Mouse (Mus musculus): Measurements from ENCODE around the gene Raver1.

Raver1 gene

DNA sequence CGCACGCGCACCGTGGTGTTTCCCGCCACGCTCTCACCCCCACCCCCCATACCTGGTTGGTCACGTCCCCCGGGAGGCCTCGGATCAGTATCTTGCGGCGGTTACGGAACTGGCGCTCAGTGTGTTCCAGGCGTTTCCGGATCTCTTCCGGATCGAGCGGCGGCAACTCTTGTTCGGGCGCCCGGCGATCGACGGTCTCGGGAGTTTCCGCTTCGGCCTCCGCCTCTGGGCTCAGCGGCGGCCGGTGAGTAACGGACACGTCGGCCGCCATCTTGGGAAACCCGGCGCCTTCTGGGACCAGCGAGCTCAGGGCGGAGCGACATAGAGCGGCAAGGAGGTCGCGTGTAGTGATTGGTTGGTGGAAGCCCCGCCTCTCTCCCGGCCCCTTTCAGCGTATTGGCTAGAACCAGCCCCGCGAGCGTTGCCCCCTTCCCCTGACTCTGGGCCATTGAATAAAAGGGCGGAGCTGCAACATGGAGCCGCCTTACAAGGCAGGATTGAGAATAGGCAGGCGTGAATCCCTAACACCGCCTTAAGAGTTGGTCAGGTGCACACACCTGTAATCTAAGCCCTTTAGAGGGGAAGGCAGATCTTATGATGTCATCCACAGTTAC is at the start of gene Raver1, which contains the start of gene Gm38431:
Gene Raver1, minus strand, starts transcription at position 302 of the 614 bp plus-strand sequence.
Gene Gm38431, minus strand, starts transcription at position 291 of the 614 bp plus-strand sequence.
- peak; percentile 96 to 97 for DNase-seq

DNA sequence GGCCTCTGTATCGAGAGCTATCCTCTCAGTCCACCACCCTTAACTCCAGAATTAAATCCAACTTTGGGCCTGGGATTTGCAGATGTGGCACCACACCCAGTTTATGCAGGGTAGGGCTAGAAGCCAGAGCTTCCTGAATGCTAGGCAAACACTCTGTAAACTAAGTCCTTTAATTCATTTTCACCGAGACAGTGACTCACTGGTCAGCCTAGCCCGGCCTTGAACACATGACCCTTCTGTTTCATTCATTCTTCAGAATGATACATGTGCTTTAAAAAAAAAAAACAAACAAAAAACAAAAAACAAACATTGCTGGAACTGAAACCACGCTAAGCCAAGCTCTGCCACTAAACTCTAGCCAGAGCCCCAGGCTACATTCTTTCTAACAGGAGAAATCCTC is 46.6 kb upstream of the Raver1 start:
- no peak for DNase-seq

DNA sequence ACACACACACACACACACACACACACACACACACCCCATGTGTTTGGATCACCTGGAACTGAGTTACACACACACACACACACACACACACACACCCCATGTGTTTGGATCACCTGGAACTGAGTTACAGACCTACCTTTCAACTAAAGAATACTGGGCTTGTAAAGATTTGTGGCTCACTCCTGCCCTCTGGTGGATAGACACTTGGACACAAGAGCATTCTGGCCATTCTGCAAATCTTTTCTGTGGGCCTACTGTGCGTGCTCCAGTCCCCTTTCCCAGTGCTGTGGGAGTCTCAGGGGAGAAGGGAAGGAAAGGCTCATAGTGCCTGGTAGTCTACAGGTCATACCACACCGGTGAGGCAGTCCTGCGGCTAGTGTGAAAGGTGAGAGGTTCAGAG is 45.4 kb upstream of the Raver1 start:
- peak; percentile 53 to 67 for DNase-seq

DNA sequence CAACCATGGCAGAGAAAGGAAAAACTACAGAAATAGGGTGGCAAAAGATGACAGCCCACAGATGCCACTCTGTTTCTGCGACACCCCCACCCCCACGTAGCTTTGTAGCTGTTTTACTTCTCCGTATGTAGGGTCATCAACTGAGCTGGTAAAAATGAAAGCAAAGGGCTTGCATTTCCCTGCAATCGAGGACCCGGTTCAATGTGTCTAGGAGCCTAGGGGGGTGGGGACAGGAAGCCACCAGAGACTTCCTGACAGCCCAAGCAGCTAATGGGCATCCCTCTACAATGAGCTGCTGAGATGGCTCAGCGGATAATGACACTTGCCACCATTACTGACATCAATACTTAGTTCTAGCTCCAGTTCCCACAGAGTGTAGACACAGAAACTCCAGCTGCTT is 44.6 kb upstream of the Raver1 start:
- DNase-seq = no peak

DNA sequence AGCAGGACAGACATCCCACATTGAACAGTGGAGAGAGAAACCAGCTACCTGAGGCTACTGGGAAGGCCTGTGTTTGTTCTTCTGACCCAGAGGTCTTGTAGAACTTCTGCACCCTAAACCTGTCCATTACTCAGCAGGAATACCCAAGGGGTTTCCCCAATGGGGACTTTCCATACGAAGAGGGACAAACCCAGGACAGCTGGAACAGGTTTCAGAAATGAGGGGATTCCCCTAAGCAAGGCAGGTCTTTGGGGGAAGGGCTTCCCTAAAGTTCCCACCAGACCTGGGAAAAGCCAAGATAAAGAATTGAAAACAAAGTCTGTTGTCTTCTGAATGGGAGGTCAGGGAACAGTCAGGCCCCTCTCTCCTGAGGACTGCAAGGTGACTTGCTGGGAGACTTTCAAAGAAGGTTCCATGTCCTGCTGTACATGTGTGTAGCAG is 44.2 kb upstream of the Raver1 start:
- no peak for DNase-seq

DNA sequence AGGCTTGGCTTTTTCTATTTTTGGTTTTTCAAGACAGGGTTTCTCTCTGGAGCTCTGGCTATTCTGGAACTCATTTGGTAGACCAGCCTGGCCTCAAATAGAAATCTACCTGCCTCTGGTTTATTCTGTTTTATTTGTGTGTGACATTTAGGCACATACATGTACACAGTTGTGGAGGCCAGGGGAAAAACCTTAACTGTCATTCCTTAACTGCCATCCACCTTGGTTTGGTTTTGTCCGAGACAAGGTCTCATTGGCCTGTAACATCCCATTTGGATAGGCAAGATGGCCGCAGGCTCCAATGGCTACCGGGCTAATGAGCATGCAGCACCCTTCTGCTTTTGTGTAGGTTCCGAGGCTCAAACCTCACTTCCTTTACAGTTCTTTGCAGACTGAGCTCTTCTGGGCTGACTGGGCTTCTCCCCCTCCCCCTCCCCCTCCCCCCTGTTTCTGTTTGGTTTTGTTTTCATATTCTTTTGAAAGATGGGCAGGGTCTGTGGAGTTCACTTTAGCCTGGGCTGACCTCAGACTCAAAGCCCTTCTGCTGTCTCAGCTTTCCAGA is 43.6 kb upstream of the Raver1 start:
- no peak for DNase-seq

DNA sequence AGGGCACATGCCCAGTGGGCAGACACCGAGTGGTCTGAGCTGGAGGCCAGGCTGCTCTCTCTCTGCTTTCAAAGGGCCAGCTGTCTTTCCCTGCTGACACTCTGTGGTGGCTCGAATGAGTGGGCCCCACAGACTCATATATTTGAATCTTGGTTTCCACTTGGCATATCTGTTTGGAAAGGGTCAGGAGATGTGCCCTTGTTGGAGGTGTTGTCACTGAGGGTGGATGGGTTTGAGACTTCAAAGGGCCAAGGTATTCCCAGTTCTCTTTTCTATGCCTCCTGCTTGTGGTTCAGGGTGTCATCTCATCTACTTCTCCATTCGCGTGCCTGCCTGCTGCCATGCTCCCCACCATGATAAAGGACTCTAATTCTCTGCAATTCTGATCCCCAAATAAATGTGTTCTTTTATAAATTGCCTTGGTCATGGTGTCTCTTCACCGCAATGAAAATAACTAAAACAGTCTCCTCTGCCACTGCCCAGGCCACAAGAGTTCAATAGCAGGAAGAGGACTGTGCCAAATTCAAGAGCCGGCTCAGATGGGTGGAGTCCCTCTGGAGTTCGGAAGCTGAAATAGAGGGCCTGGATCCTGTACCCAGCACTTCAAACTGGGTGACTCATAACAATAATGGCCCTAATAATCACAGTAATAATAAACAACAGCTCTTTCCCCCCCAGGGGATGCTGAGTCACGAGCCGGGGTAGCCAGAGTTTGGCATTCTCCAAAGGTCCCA is 43.0 kb upstream of the Raver1 start:
- no peak for DNase-seq

DNA sequence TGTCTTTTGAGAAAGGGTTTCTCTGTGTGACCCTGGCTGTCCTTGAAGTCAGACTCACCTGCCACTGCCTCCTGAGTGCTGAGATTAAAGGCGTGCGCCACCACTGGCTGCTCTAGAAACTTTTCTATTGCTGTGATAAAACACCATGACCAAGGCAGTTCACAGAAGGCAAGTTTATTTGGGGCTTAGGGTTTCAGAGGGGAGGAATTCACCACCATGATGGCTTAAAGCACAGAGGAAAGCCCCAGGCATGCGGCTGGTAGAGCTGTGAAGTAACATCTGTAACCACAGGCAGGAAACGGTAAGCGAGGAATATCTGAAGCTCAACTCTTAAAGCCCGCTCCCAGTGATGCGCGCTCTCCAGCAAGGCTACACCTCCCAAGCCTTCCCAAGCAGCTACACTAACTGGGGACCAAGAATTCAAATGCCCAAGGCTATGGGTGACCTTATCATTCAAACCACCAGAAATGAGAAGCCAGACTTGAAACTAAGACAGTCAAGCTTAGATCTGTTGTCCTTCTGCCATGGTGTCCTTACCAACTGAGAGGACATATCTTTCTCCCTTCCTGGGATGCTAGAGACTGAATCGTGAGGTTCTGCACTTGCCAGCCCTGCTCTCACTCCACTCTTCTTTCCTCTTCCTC is 41.4 kb upstream of the Raver1 start:
- no peak for DNase-seq

DNA sequence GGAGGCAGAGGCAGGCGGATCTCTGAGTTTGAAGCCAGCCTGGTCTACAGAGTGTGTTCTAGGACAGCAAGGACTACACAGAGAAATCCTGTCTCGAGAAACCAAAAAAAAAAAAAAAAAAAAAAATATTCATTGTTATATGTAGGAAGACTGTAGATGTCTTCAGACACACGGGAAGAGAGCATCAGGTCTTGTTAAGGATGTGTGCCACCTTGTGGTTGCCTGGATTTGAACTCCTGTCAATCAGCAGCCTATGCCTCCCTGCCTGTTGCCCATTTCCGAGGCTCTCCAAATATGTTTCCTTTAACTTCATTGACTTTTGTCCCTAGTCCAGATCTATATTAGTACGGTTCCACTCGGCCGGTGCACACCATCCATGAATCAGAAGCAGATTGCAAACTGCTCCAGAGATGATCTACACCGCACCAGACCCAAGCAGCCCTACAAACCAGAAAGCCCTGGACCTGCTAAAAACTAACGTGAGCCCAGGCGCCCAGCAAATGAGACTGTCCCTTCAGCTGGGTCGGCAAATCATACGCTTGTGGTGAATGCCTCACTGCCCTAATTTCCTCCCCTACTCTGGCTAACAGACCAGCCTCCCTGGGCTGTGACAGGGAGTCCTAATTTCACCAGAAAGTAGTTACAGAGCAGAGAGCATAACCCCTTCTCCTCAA is 40.4 kb upstream of the Raver1 start:
- no peak for DNase-seq

DNA sequence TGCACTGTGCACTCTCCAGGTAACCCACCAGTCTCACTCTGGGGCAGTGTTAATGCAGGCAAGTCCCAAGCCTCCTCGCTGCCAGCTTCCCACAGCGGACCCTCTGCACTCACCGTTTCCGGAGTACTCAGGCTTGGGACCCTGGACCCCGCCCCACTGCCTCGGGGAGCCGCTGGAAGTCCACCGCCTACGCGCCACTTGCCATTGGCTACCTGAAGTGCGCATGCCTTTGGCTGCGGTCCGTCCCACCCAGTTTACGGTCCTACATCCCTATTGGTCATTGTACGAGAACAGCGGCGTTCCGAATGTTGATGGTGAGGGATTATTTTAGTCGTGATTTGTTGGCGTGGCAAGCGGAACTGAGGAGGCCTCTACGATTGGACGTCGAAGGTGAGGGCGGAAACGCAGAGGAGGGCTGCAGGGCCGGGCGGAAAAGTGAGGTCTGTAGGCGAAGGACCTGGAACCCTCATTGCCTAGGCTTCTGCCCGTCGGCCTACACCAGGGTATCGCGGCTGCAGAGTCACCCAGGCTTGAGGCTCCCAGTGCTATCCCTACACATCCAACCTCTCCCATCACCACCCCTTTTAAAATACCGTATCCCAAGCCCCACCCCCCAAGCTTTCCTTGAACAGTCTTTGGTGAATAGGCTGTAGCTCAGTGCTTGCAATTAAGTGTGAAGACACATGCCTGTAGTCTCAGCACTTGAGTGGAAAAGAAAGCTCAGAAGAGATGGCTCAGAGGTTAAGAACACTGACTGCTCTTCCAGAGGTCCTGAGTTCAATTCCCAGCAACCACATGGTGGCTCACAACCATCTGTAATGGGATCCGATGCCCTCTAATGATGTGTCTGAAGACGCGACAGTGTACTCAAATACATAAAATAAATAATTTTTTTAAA is 39.5 kb upstream of the Raver1 start, which contains the start of gene Tyk2:
Gene Tyk2, minus strand, starts transcription at position 185 of the 898 bp plus-strand sequence.
- peak; percentile 87 to 90 for DNase-seq

DNA sequence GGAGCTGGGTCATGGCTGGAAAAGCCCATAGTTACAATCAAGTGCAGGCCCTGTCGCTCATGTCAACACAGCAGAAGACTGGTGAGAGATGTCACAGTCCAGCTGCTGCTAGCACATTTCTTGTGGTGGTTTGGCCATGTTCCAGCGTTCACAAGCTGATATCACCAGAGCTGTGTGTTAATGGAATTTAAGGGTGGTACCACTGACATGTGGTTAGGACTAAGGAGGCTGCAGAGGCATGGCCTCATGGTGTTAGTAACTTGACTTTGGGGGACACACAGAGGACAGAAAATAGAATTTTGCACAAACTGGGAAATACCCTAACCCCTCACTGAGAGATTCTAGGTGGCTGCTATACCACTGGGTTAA is 34.4 kb upstream of the Raver1 start:
- DNase-seq = no peak

DNA sequence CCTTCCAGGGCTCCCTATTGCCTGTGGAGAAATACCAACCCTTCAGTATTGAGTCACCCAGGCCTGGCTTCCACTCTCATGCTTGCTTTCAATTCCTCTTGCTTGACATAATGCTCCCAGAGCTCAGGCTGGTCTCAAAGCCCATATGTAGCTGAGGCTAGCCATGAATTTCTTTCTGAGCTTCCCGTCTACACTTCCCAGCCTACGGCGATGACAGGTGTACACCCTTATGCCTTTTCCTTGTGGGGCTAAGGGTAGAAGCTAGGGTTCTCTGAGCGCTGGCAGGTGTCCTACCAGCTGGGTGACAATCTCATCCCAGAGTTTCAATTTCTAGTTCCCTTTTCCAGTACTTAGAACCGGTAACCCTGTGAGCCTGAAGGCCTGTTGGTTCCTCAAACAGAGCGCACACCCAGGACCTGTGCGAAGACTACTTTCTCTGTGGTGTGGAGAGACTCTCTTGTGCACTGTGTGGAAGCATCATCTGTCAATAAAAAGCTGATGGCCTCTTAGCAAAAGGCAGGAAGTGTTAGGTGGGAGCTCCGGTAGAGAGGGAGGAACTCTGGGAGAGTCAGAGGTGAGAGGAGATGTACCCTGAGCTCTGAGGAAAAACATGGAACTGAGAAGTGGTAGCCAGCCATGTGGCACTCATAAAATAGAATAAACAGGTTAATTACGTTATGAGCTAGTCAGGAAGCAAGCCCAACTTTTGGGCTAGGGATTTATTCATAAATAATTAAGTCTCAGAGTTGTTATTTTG is 33.9 kb upstream of the Raver1 start:
- DNase-seq = no peak

DNA sequence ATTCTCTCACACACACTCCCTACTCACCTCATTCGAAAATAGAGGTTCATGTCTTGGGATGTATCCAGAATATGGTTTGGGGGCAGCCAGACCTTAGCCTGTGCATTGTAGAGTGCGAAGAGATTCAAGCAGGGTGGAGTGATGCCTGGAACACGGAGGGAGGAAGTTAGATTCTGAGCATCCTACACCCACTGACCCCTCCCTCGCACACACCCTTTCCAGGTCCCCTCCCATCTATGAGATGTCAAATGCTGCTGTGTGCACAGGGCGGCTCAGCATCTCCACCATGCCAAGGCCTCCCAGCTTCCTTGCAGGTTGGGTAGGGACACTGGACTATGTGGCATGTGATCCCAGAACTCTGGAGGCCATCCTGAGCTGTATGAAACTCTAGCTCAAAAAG is 33.0 kb upstream of the Raver1 start:
- DNase-seq = no peak

DNA sequence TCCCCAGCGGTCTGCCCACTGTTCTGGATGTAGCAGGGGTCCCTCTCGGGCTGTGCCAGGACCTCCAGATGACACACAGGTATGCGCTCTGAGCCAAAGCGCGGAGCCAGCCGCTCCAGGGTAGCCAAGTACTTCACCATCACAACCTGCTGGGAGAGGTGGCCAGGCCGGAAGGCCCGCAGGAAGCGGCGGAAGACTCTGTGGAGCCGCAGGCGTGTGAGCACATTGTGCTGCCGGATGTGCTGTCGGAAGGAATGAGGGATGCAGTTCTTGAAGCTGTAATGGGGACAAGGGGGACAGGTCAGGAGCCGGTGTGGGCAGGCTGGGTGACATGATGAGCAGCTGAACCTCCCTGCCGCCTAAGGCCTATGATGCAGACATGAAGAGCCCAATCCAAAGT is 29.7 kb upstream of the Raver1 start:
- no peak for DNase-seq

DNA sequence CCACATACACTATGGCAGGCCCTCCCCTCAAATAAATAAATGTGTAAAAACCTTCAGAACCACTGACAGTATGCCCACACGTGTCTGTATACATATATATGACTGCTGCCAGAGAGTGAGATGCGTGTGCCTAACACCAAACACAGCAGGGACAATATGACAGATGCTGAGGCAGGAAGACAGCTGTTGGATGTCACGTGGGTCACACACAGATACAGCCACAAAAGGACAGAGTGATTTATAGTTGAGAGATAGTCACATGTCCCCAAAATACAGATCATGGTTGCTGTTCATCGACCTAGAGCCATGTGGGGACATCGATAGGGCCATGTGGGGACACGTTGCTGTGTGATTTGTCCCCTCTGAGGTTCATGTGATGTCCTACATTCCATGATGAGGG is 25.3 kb upstream of the Raver1 start:
- DNase-seq = no peak

DNA sequence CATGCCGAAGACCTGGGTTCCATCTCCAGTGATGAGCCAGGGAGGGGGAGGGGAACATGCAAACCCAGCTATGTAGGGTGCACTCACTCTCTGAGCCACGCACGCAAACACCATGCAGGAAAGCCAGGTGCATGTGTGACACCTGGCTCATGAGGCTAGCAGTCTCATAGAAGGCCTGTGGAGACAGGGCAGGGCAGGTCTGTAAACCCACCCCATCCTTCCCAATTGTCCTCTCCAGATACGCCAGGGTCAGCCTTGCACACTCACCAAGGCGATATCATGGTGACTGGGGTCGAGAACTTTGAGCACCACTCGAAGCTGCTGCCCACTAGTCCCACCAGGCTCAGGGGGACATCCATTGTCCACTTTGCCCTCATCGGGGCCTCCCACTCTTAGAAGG is 23.3 kb upstream of the Raver1 start:
- DNase-seq = no peak

DNA sequence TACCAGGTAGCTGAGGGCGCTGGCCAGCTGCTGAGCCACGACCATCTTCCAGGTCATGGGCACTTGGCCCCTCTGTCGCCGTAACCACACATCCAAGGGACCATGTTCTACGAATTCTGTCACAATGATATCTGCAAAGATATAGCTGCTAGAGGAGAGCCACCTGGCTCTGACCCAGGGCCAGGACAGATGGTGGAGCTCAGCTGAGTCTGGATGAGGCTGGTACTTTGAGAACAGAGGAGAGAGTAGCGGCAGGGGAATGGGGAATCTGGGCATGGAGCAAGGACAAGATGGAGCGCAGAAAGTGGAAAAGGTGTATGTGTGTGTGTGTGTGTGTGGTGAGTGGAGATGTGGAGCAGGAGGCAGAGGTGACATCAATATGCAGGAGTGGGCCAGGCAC is 22.4 kb upstream of the Raver1 start:
- DNase-seq = no peak

DNA sequence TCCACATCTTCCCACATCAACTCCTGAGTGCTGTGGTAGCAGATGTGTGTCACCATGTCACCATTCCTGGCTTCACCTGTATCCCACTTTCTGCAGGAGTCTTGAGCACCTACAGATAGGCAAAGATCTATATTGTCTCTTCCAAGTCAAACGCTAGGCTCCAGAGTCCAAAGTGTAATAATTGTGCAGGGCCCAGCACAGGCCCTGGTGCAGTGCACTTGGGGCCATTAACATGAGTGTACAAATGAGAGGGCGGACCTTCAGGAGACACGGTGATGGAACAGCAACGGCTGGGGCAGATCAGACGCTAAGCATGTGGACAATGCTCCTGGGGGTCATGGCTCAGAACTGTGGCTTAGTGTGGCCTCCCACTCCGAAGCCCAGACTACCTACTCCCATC is 21.9 kb upstream of the Raver1 start:
- DNase-seq = no peak

DNA sequence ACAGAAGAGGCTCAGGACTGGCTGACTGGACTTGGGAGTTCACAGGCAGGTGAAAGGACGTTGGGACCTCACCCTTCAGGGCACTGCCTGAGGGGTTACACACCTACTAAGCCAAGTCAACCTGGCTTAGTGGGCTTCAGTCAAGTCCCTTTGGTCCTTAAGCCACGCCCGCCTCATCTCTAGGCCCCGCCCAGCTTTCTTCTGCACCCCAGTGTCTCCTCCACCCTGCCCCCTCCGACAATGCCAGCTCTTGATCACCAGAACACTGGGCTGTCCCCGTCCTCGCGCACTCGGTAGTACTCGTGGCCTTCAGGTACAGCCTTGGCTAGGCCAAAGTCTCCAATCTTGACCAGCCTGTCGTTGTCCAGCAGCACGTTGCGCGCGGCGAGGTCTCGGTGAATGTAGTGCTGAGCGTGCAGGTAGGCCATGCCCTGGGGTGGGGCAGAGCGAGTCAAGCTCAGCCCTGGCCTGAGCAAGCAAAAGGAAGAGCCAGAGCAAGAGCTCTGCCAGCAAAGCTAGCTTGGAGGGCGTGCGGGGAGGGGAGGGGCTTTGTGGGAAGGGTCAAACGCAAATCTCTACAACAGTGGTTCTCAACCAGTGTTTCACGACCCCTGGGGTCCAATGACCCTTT is 15.9 kb upstream of the Raver1 start:
- no peak for DNase-seq

DNA sequence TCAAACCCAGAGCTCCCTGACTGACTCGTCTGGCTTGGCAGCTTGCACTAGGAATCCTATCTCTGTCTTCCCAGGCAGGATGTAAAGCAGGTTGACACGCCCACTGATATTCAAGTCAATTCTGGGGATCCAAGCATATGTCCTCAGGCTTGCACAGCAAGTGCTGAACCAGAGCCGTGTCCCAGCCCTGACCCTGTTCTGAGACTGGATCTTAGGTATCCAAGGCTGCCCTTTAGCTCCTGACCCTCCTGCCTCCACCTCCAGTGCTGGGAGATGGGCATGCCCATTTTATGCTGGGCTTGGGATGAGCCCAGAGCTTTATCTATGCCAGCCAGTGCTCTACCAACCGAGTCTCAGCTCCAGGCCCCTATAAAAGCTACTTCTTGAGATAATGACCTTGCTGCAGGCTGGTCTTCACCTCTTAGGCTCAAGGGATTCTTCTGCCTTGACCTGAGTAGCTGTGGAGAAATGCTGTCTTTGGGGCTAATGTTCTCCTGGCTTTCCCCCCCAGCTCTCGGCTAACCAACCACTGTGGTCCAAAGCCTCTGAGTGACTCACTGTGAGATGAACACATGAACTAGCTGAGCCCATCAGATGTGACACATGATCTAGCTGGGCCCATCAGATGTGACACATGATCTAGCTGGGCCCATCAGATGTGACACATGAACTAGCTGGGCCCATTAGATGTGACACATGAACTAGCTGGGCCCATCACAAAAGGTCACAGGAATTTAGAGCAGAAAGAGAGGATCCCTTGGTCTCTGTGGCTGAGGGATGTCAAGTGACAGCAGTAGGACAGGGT is 14.2 kb upstream of the Raver1 start:
- DNase-seq = no peak

Data from cerebellum, postnatal 36 days (tissue).